Mouse (Mus musculus): ENCODE measurements around the gene Atg13. TPM values are rescaled to one million over a fixed set of nuclear protein-coding genes. Genes with fewer than 3 reads are reported as not detected.

The Atg13 gene
- total RNA-seq, 4 experiments from 2014 or later: 33.9 to 36.1 (median 35.5) TPM

DNA sequence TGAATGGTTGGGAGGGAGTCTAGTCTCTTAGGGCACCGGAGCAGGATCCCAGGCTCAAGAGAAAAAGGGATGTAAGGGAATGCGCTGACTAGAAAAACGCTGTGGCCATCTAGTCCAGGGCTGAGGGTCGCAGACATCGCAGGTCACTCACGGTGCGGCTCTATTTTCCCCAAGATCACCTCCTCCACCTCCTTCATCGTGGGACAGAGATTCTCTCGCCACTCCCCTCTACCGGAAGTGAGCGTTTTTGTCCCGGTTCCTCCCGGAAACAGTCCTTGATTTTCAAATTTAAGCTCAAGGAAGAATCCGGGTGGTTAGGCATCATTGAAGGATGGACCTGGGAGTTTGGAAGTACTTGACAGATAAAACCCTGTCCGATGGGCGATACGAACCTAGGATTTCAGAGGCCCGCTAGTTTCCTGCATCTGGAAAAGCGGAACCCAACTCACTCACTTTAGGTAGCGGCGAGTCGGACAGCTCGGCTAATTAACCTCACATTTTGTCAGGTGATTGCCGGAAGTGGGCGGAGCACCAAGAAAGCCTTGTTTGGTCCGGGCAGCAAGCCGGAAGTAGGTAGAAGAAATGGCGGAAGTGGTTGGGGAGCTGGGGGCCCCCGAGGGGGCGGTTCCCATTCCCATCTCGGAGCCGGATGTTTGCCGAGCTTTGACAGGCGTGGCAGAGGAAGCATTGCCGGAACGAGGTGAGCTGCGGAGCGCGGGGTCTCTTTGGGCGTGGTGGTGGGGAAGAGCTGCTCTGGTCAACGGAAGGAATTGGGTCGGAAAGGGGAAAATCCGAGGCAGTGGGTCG is 60.6 kb downstream of the Atg13 start, which contains the start of the genes Zfp408 and Arhgap1:
Zfp408 (minus strand) TSS at position 239 of the 807 bp plus-strand sequence.
Arhgap1 (plus strand) TSS at position 308 of the 807 bp plus-strand sequence.
- DNase-seq (ENCODE audit: low spot score in 2 of 2): peak; percentile 91 to 93

DNA sequence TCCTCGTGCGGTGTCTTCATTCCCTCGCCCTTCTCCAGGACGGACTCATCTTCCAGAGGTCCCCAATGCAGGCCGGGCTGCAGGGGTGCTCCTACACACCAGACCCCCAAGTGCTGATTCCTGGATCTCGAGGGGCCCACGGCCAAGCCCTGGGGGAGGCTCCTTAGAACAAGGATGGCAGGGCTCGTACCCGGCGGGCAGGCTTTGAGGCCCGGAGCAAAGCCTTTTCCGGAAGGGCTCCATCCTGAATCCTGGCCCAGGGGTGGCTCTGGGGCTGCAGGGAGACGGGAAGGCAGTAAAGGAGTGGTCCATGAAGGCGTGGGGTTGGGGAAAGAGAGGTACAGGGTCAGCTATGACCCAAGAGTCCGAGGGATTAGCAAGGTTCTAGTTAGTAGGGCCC is 61.2 kb downstream of the Atg13 start:
- no peak for DNase-seq (ENCODE audit: low spot score in 2 of 2)

DNA sequence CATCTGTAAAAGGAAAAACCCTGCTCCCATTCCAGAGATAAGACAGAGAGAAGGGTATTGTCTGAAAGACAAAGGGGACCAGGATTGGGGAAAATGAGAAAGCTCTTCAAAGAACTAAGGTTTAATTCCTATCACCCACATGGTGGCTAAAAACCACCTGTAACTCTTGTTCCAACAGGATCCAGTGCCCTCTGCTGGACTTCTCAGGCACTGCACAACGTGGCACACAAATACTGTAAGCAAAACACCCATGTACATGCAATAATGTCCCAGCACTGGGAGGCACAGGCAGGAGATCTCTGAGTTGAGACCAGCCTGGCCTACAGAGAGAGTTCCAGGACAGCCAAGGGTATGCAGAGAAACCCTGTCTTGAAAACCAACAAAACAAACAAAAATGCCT is 63.6 kb downstream of the Atg13 start:
- no peak for DNase-seq (ENCODE audit: low spot score in 2 of 2)

DNA sequence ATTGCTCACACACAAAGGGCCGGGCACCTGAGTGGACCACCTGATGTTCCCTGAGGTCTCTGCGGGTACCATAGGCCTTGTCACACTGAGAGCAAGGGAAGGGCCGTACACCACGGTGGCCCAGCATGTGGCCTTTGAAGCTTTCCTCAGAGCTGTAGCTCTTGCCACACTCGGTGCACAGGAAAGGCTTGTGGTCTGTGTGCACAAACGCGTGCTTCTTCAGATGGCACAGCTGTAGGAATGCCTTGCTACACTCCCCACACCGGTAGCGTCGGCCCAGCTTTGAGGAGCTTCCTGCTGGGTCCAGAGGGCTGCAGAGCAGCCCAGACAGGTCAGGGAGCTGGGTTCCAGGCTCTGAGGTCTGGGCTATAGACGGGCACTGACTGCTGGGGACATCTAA is 64.6 kb downstream of the Atg13 start:
- no peak for DNase-seq (ENCODE audit: low spot score in 2 of 2)

DNA sequence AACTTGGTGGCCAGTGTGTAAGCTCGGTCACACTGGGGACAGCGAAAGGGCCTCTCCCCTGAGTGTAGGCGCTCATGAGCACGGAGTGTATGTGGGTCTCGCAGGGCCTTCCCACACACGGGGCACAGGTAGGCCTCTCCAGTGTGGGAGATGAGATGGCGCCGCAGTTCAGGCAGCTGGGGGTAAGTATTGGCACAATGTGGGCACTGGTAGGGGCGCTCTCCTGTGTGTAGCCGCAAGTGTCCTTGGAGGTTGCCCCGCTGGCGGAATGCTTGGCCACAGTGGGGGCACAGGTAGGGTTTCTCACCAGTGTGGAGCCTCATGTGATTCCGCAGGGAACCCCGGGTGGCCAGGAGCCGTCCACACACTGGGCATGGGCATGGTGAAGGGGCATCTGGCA is 65.0 kb downstream of the Atg13 start:
- no peak for DNase-seq (ENCODE audit: low spot score in 2 of 2)

DNA sequence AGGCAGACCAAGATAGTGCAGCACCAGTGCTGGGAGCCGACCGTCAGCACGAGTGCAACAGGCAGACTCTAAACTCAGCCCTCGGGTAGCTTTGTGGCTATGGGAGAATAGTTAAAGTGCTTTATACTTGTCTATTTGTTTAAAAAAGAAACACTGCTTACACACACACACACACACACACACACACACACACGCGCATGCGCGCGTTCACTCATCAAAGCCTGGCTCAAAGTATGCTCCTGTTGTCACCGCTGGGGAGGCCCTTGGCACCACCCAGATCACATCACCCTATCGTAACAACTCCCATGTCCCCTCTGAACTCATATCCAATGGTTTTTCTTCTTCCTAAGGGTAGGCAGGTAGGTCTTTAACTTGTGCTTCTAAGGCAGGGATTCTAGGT is 66.4 kb downstream of the Atg13 start:
- DNase-seq (ENCODE audit: low spot score in 2 of 2): no peak

DNA sequence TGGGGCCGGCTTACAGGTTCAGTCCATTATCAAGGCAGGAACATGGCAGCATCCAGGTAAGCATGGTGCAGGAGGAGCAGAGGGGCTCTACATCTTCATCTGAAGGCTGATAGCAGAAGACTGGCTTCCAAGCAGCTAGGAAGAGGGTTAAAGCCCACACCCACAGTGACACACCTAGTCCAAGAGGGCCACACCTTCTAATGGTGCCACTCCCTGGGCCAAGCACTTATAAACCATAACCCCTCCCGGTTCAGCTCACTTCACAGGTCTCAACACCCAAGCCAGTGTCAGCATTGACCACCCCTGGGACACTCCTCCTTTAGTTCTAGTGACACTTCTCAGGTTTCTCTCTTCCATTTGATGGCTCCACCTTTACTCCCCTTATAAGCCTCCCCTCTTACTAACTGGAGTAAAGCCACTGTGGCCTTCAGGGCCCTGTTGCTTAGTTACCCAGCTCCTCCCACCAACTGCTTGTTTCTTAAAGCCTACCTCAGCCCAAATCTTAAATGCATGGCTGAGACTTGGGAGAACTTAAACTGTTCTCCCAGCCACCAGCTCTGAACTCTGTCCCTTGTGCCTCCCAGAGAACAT is 67.5 kb downstream of the Atg13 start:
- no peak for DNase-seq (ENCODE audit: low spot score in 2 of 2)

DNA sequence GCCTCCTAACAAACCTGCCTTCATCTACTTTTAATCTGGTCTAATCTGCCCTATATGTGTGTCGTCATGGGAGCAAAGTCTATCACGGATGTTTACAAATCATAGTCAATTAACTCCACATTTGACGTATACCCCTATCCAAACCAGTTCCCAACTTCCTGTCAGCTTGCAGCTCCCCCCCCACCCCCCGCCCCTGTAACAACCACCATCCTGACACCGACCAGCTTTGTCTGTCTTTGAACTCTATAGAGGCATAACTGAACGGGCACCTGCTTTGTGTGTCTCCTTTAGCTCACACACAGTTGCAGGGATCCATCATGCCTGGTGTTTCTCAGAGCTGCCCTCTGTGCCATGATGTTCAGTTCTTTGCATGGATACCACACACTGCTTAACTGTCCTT is 71.4 kb downstream of the Atg13 start:
- no peak for DNase-seq (ENCODE audit: low spot score in 2 of 2)

DNA sequence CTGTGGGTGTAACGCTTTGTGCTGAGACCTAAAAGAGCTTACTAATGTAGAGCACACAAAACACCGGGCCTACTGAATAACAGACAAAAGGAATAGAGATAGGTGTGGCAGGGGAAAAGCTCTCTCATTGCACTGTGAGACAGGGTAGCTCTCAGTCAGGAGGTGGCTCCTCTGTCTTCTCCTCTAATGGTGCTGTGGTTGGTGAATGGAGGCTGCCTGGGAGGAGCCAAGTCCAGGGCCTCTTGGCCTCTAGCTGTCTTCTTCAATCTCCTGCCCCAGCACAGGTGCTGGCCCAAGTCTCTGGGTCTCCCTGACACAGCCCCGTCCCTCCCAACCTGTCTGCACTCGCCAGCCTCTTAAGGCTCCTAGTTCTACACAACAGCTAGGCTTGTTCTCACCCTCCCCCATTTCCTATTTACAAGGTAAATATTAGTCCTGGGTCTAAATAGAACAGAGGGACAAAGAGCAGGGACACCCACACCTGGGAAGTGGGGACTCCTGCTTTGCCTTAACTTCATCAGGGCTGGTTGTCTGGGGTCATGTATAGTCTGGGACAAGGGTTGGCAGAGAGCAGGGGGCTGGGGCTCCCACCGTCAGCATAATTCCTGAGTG is 73.5 kb downstream of the Atg13 start:
- DNase-seq (ENCODE audit: low spot score in 2 of 2): no peak

DNA sequence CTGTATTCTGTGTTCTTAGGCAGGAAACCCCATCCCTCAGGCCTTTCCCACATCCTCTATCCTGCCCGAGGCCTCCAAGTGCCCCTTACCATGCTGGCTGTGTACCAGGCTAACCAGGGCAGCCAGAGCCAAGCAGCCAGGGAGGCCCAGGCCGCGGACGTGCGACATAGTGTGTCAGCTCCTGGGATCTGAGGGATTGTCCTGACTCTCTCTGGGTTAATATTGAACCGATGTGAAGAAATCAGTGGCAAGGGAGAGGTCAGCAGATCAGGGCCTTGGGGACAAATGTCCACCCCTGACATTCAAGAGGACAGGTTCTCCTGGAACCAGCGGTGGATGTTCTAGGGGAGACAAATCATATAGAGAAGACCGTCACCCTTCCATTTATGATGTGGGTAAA is 74.1 kb downstream of the Atg13 start, which contains the start of gene F2:
F2 (minus strand) TSS at position 186 of the 400 bp plus-strand sequence.
- no peak for DNase-seq (ENCODE audit: low spot score in 2 of 2)

DNA sequence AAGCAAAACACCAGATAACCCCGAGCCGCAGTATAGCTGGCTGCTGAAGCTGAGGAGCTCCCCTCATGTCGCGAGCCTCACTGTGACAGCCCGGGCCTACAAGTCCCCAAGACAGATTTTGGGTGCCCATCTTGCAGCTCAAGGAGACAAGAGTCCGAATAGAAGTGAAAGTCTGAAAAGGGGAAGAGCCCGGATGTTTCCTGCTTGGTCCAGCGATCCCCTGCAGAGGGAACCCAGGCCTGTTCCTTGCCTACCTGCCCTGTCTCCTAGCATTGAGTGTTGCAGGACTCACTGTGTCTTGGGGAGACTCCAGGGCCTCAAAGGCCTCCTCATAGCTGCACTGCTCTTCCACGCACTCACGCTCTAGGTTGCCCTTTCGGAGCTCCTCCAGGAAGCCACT is 74.9 kb downstream of the Atg13 start:
- DNase-seq (ENCODE audit: low spot score in 2 of 2): no peak

DNA sequence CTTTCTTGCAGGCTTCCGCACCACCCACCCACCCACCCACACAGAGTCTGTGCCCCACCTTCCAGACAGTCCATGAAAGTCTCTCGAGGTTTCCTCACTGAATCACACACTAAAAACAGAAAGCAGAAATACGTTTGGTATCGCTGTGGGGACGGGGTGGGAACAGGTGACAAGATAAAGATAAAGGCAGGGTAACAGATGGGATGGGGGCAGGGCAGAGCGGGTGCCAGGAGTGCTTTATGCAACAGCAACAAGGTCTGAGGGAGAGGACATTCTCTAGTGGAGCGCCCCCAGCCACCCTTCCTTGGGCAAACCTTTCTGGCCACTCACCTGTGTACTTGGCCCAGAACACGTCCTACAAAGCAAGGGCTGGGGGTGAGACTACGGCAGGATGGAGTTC is 75.5 kb downstream of the Atg13 start:
- no peak for DNase-seq (ENCODE audit: low spot score in 2 of 2)

DNA sequence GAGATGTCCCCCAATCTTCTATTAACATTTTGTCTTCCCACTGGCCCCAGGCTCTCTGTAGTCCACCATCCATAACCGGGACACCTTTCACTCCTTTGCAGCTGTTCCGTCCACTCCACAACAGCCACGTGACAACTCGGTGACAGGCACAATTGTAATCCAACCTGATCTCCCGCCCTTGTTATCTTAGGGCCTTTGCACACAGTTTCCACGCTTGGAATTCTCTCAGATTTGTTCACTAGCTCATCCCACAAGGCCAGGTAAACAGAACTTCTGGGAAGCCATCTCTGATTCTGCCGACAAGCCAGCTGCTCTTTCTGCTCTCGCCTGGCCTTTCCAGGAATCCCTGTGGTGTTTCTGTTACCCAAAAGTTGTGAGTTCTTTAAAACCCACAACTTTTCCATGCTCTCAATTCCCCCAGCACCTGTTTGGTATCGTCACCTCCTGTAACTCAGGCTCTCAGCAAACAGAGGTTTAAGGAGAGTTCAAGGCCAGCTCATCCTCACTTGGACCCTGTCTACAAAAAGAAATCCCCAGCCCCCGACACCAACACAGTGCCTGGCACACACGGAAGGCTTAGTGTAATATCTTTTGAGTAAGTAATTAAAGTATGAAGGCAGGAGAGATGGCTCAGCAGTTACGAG is 76.9 kb downstream of the Atg13 start:
- no peak for DNase-seq (ENCODE audit: low spot score in 2 of 2)

DNA sequence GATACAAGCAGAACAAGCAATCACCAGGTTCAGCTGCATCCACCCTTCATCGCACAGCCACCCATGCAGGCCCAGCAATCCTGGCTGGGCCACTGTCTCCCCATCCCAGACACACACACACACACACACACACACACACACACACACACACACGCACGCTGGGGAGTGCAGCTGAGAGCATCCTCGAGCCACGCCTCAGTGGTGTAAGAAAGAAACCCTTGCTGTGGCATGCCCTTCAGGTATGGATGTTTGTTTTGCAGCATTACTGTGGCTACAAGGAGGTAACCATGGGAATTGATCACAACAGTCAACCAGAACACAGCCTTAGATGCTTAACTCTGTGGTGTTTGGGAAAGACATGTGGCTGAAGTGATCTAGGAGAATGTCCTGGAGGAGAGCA is 78.1 kb downstream of the Atg13 start:
- DNase-seq (ENCODE audit: low spot score in 2 of 2): no peak

DNA sequence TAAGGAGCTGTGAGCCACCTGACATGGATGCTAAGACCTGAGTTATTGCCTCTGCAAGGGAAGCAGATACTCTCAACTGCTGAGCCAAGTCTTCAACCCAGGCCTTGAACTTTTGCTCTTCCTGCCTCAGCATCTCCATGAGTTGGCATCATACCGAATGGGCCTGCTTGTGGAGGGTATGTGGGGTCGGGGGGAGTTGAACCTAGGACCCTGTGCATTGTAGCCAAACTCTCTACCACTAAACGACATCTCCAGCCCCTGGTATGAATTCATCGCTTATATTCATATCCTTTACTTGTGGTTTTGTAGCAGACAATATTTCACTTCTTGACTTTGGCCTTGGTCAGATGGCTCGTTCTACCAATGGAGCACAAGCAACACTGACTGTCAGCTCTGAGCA is 78.5 kb downstream of the Atg13 start:
- no peak for DNase-seq (ENCODE audit: low spot score in 2 of 2)

DNA sequence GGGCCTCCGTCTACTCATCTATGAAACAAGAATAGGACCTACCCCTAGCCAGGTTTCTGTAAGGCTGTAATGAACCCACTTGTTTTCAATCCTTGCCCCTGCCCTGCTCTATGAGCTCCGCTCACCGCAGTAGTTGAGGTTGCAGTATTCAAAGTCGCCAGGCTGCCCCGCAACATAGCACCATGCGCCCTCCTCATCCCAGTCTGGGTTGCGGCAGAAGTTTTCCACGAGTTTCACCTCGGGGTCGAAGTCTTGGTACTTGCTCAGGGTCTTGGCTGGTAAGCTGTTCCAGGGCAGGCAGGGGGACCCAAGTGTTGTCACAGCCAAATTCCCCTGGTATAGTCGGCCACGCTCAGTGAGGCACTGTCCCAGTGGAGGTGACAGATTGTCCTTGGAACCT is 80.0 kb downstream of the Atg13 start:
- no peak for DNase-seq (ENCODE audit: low spot score in 2 of 2)

DNA sequence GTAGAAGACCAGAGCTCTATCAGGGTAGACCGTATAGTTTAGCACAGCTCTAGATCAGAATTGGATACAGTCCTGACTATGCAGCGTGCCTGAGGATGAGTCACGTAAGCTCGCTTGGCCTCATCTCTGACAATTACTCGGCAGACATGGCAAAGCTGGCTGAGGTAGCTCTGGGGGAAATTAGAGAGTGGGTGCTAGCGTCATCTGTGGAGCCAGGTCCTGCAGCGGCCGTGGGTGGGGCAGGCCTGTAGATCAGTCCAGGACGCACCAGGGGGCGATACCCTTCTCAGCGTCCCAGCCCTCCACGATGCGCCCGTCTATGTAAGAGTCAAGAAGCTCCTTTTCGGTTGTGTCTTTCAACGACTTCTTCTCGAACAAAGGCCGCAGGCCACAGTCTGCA is 80.7 kb downstream of the Atg13 start:
- no peak for DNase-seq (ENCODE audit: low spot score in 2 of 2)

DNA sequence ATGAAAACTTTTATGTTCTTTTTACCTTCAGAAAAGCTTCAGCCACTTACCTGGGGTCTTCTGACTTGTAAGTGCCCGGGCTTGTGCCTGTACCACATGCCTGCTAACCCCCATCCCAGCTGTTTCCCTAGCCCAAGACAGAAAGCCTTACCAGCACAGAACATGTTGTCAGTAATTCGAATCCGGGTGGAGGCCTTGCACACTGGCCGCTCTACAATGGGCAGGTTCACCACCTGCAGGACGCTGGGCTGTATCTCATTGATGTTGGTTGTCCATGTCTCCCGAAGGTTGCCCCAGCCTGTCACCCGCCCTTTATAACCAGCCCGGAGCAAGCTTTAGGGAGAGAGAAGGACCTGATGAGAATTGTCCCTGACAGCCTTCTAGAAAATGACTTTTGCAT is 82.2 kb downstream of the Atg13 start:
- no peak for DNase-seq (ENCODE audit: low spot score in 2 of 2)

DNA sequence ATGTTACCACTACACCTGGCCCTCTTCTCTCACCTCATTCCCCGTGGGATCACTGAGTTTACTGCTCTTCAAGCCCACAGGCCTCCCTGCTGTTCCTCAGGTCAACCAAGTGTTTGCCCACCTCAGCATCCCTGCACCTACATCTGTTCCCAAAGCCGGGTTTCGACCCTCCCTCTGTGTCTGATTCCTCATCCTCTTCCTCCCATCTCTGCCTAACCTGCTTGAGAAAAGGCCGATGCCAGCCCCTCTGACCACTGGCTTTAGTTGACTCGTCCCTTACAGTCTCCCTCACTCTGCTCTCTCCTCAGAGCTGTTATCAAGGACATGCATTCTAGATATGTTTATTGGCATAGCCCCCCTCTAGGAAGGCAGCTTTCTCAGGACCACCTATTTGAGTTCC is 82.9 kb downstream of the Atg13 start:
- no peak for DNase-seq (ENCODE audit: low spot score in 2 of 2)
